Mouse (Mus musculus) embryonic facial prominence, embryonic 14.5 days (tissue): ENCODE results near the gene Faf1. TPM values are rescaled to one million over a fixed set of nuclear protein-coding genes. Genes with fewer than 3 reads are reported as not detected.

Experiments used
- ATAC-seq: fragments of 200-750 bp; cut with Nextera tagmentation; 2 replicates; pipeline ENCODE4 v1.8.0; 2017; ENCODE audit warnings: low read depth, moderate number of reproducible peaks, moderate TSS enrichment
- DNase-seq: peaks from one replicate; pipeline ENCODE4 v3.0.0-alpha.2; 2015; ENCODE audit warnings: low spot score
- H3K27ac ChIP-seq: fragments of 300-500 bp; sonication (generic); replicated peaks from 2 replicates; pipeline ENCODE4 v1.5.1; 2014; ENCODE audit warnings: low read depth, mild to moderate bottlenecking, low read length, moderate library complexity
- H3K27me3 ChIP-seq: fragments of 300-500 bp; sonication (generic); replicated peaks from 2 replicates; pipeline ENCODE4 v1.6.1; 2014; ENCODE audit warnings: low read length; ENCODE audit not compliant: control insufficient read depth, insufficient read depth
- H3K36me3 ChIP-seq: fragments of 300-500 bp; sonication (generic); 2 replicates; pipeline ENCODE4 v1.6.1; 2014; ENCODE audit warnings: low read length, mixed read lengths; ENCODE audit not compliant: control insufficient read depth, insufficient read depth
- H3K4me1 ChIP-seq: fragments of 300-500 bp; sonication (generic); 2 replicates; pipeline ENCODE4 v1.6.1; 2014; ENCODE audit warnings: antibody characterized with exemption, low read length; ENCODE audit not compliant: control insufficient read depth, insufficient read depth
- H3K4me2 ChIP-seq: fragments of 300-500 bp; sonication (generic); 2 replicates; pipeline ENCODE4 v1.6.1; 2014; ENCODE audit warnings: low read depth, mild to moderate bottlenecking, low read length, moderate library complexity, mixed read lengths
- H3K4me3 ChIP-seq: fragments of 300-500 bp; sonication (generic); 2 replicates; pipeline ENCODE4 v1.5.1; 2014; ENCODE audit warnings: low read depth, mild to moderate bottlenecking, low read length
- H3K9ac ChIP-seq: fragments of 300-500 bp; sonication (generic); 2 replicates; pipeline ENCODE4 v1.6.1; 2014; ENCODE audit warnings: low read depth, mild to moderate bottlenecking, low read length, moderate library complexity, mixed read lengths
- H3K9me3 ChIP-seq: fragments of 300-500 bp; sonication (generic); 2 replicates; pipeline ENCODE4 v1.6.1; 2016; ENCODE audit warnings: low read length; ENCODE audit not compliant: control insufficient read depth
- WGBS: fragments of 180-500 bp; shearing (Covaris S2); extraction: QIAGEN DNeasy Blood & Tissue Kit; methylation state at CpG from one replicate; pipeline ENCODE4 v1.1.7; 2014; 5-methylcytosine and 5-hydroxymethylcytosine counted together
- polyA plus RNA-seq: library from polyadenylated mRNA; unstranded; fragments of >200 nt; fragmentation: Nextera tagmentation; extraction: Ambion mirVana; gene quantifications from 2 replicates; pipeline ENCODE4 v1.2.1, GENCODE M21; 2014

Faf1 gene
- polyA plus RNA-seq, 1 experiment from 2014 or later: 27.9 TPM

GRCm38 (mm10) chr4:109769071-109769470 is 92.7 kb downstream of the Faf1 start:
- Histone ChIP-seq H3K4me2 (no peak overlapping the region), H3K4me3 (no peak overlapping the region), H3K27me3 (no peaks in the 10 kb centered on the region), H3K4me1 (no peaks in the 10 kb centered on the region), H3K27ac (no peak overlapping the region), H3K36me3 (no peaks in the 10 kb centered on the region), H3K9me3 (no peaks in the 10 kb centered on the region), H3K9ac (no peak overlapping the region)
- 71% methylated on average over 1 of the region's 1 CpGs for WGBS
- DNase-seq (no peak), ATAC-seq (no peak)

DNA sequence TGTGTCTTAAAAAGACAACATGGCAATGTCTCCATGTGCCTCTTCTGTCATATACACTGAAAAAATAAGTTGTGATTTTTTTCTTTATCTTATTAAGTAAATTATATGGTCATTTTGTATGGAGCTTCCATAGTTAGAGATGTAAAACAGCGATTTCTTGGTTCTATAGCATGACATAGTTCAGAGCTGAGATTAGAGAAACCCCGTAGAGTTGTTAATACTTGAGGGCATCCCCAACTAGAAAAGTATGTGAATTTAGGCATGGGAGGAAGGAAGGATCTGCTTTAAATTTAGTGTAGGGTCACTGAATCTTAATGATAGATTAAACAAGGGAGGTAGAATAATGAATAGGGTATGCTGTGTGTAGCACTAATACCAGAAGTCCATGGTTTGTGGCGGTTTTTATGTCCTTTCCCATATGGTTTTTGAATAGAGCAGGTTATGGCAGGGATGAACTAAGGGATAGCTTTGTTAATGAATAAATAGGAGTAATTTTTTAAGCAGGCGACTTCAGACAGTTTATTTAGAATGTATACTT is 106.3 kb downstream of the Faf1 start:
- WGBS: 70% methylated on average over 4 of the region's 4 CpGs
- H3K4me3 ChIP-seq: no peak overlapping the region

DNA sequence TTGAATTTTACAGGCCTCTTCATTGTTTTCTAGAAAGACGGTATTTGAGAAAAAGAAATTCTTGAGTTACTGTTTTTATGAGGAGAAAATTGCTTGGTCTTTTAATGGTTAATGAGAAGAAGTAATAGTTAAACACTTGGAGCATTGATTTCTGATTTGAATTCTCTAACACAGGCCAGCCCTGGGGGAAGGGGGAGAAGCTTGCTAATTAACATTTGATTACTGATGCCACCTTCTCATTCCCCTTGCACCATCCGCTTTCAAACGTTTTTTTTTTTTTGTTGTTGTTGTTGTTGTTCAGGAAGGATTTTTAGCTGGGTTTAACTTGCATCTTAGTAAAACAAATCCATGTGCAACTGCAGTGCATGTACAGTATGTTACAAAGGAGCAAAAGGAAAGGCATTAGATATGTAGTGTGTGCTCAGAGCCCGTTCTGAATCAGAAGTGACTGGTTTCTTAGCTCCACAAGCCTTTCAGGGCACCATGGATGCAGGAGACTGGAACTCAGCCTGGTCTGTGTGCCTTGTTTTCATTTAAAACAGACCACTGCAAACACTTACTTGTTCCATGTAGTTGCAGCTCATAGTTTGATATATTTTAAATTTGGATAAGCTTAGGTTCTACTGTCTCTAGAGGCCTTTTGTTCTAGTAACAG is 113.1 kb downstream of the Faf1 start:
- H3K36me3 ChIP-seq: no peaks in the 10 kb centered on the region
- ATAC-seq (no peak), DNase-seq (no peak)
- H3K4me1 ChIP-seq: no peaks in the 10 kb centered on the region
- H3K27ac ChIP-seq: no peak overlapping the region
- H3K9ac ChIP-seq: no peak overlapping the region
- no peaks in the 10 kb centered on the region for H3K9me3 ChIP-seq
- H3K4me2 ChIP-seq: no peak overlapping the region
- WGBS: 52% methylated on average over 4 of the region's 4 CpGs
- H3K4me3 ChIP-seq: no peak overlapping the region
- H3K27me3 ChIP-seq: no peaks in the 10 kb centered on the region

More for the DNA sequence above, 106.3 kb downstream of the Faf1 start:
- Histone ChIP-seq H3K27ac (no peak overlapping the region), H3K36me3 (no peaks in the 10 kb centered on the region), H3K9me3 (no peaks in the 10 kb centered on the region), H3K4me2 (no peak overlapping the region), H3K9ac (no peak overlapping the region), H3K4me1 (no peaks in the 10 kb centered on the region), H3K27me3 (no peaks in the 10 kb centered on the region)
- ATAC-seq: no peak
- DNase-seq: no peak

DNA sequence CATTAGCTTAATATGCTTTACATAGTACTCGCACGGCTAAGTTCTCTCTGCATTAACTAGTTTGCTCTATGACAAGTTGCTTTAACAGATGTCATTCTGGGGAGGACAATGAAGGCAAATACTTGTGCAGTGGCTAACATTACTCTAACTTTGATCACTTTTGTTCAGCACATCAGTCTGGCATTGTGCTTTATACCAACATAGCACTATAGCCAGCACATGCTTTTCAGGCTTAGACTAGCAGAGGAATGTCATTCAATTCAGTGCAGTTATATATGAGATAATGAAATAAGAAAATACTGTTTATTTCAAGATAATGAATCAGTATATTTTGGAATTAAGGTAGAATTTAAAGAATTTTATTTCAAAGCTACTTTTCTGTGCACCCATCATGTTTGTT is 115.9 kb downstream of the Faf1 start:
- H3K27ac ChIP-seq: no peak overlapping the region
- DNase-seq: no peak

DNA sequence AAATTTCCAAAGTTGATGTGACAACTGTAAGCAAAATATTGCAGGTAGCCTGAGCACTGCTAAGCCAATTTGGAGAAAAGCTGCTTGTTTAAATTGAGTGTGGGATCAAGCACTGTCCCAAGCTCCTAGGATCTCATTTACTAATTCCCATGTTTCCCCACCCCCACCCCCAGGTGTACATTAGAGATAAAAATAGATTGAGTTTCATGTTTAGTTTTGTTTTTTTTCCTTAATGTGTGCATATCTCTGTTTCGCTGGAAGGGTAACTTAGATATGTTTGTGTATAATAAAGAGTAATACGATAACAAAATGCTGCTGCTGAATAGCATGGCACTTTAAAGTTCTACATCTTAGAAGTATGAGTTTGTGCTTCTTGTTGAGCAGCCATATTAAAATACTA is 116.7 kb downstream of the Faf1 start:
- ATAC-seq (no peak), DNase-seq (no peak)
- Histone ChIP-seq H3K27me3 (no peaks in the 10 kb centered on the region), H3K4me1 (no peaks in the 10 kb centered on the region), H3K27ac (no peak overlapping the region), H3K9ac (no peak overlapping the region), H3K4me2 (no peak overlapping the region), H3K4me3 (no peak overlapping the region), H3K36me3 (no peaks in the 10 kb centered on the region), H3K9me3 (no peaks in the 10 kb centered on the region)
- 80% methylated on average over 2 of the region's 2 CpGs for WGBS

More for the DNA sequence above, 115.9 kb downstream of the Faf1 start:
- no peaks in the 10 kb centered on the region for H3K27me3 ChIP-seq
- H3K4me1 ChIP-seq: no peaks in the 10 kb centered on the region
- 73% methylated on average over 2 of the region's 2 CpGs for WGBS
- no peak overlapping the region for H3K4me3 ChIP-seq
- no peaks in the 10 kb centered on the region for H3K36me3 ChIP-seq
- ATAC-seq: no peak
- no peak overlapping the region for H3K4me2 ChIP-seq
- no peaks in the 10 kb centered on the region for H3K9me3 ChIP-seq
- H3K9ac ChIP-seq: no peak overlapping the region

DNA sequence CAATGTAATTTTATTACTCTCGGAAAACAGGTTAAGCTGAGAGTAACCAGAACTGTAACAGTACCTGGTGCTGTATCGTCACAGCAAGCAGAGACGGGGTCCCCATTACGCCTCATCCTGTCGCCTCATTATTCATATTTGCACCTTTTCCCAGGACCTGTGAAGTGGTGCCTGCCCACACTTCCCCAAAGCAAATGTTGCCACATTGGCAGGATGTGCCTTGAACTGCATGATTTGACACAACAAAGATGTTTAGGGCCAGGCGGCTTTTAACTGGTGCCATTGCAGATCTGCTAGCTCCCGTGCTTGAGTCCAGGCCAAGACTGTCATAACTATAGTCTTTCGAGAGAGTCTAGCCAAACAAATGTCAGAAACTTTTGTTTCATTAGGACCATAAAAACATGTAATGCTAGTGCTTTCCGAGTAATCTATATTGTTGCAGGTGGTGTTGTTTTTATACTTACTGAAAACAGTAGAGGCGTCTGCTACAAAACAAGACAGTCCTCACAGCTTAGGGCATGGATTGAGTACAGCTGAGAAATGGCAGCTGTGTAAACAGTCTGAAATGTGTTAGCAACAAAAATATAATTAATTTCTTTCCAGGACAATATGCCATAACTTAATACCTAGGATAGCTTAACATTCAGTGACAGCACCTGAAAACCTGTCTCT is 121.3 kb downstream of the Faf1 start:
- no peak overlapping the region for H3K4me3 ChIP-seq
- H3K36me3 ChIP-seq: no peaks in the 10 kb centered on the region
- H3K9me3 ChIP-seq: no peaks in the 10 kb centered on the region
- H3K27me3 ChIP-seq: no peaks in the 10 kb centered on the region
- H3K4me2 ChIP-seq: no peak overlapping the region
- WGBS: 72% methylated on average over 10 of the region's 10 CpGs
- ATAC-seq: peak; percentile 41; the same call in 1 of the 2 replicates
- H3K9ac ChIP-seq: no peak overlapping the region
- DNase-seq: peak; percentile 32
- H3K27ac ChIP-seq: no peak overlapping the region
- no peaks in the 10 kb centered on the region for H3K4me1 ChIP-seq

DNA sequence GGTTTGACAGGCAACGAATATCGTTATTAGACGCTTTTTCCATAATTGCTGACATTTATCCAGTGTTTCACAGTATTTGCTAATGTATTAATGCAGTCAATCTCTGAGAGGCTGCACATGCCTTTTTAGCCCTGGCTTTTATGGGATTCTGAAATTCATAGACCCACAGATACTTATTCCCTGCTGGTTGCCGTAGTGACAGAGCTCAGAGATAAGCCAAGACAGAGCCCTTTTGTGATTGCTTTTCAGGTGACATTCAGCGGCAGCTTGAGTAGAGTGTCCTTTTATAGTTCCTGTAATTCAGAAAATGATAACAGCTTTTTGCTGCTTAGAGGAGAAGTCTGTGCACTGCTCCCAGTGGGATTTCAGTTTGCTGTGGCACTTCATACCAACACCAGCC is 130.0 kb downstream of the Faf1 start:
- H3K27ac ChIP-seq: no peak overlapping the region
- WGBS: 66% methylated on average over 5 of the region's 5 CpGs
- H3K4me3 ChIP-seq: no peak overlapping the region
- no peak overlapping the region for H3K4me2 ChIP-seq
- H3K27me3 ChIP-seq: no peaks in the 10 kb centered on the region
- H3K9ac ChIP-seq: no peak overlapping the region
- ATAC-seq: no peak
- no peaks in the 10 kb centered on the region for H3K9me3 ChIP-seq
- no peak for DNase-seq
- H3K4me1 ChIP-seq: no peaks in the 10 kb centered on the region
- no peaks in the 10 kb centered on the region for H3K36me3 ChIP-seq

DNA sequence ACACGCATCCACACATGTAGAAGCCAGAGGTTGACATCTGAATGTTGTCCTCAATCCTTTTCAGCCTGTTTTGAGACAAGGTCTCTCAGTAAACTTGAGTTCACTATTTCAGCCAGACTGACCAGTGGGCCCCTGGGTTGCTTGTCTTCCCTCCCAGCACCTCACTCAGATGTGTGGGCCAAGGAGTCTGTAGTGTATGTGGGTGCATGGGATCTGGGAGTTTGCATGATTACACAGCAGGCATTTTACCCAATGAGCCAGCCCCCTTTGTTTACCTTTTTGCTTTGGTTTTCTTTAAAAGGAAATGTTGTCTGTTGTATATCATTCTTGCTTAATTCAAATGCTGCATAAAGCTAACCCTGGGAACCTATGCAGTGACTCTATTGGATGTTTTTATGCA is 138.8 kb downstream of the Faf1 start:
- no peaks in the 10 kb centered on the region for H3K36me3 ChIP-seq
- no peaks in the 10 kb centered on the region for H3K4me1 ChIP-seq
- no peak overlapping the region for H3K9ac ChIP-seq
- no peaks in the 10 kb centered on the region for H3K9me3 ChIP-seq
- ATAC-seq: peak; percentile 60; the same call in 1 of the 2 replicates
- H3K4me2 ChIP-seq: no peak overlapping the region
- H3K27ac ChIP-seq: no peak overlapping the region
- WGBS: 87% methylated on average over 1 of the region's 1 CpGs
- DNase-seq: no peak
- H3K27me3 ChIP-seq: no peaks in the 10 kb centered on the region
- H3K4me3 ChIP-seq: no peak overlapping the region
